Mouse (Mus musculus): ENCODE results near the gene Prpf4b.
"Not testable (repeated sequence)": the region's sequence is repeated elsewhere in the genome, so short reads cannot be mapped to it uniquely, and the experiment has no call there.

Gene Prpf4b

GRCm38 (mm10) chr13:34875166-34875710, at the start of gene Prpf4b:
TSS of gene Prpf4b (plus strand) at chr13:34875302.
- DNase-seq: peak; percentile 97 to 98

DNA sequence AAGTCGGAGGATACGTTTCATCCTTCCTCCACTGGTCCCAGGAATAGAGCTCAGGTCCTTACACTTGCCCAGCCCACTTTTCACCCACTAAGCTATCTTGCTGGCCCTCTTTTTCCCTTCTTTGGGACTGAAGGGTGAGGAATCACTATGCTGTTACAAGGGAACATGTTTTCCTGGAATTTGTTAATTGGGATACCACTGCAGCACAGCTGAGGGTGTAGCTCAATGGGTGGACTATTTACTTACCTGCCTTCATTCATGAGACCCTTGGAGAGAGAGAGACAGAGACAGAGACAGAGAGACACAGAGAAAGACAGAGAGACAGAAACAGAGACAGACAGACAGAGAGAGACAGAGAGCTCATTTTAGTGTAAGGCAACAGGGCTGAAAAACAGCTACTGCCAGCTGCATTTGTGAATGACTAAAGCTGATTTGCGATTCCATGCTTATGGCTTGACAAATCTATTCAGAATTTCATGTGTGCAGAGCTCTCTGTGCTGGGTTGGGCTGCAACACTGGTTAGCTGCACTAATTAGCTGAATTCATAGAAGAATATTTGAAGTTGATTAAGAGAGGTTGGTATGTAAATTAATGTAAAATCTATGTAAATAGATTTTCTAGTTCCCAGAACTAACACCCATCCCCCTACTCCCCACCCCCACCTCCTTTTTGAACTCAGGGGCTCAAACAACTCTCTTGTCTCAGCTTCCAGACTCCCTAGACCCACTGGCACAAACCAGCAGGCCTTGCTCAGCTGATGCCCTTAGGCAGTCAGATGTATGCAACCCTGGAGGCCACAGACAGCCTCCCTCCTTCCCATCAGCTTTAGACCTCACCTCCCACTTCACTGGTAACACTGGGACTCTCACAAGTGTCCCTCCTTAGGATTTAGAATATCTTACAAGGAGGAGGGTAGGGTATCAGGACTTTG, 48.1 kb upstream of the Prpf4b start:
- no peak for DNase-seq

GRCm38 (mm10) chr13:34827988-34828882, 46.9 kb upstream of the Prpf4b start:
- no peak for DNase-seq

GRCm38 (mm10) chr13:34842851-34843250, 32.3 kb upstream of the Prpf4b start:
- DNase-seq: no peak

GRCm38 (mm10) chr13:34850759-34851158, 24.3 kb upstream of the Prpf4b start:
- no peak for DNase-seq

DNA sequence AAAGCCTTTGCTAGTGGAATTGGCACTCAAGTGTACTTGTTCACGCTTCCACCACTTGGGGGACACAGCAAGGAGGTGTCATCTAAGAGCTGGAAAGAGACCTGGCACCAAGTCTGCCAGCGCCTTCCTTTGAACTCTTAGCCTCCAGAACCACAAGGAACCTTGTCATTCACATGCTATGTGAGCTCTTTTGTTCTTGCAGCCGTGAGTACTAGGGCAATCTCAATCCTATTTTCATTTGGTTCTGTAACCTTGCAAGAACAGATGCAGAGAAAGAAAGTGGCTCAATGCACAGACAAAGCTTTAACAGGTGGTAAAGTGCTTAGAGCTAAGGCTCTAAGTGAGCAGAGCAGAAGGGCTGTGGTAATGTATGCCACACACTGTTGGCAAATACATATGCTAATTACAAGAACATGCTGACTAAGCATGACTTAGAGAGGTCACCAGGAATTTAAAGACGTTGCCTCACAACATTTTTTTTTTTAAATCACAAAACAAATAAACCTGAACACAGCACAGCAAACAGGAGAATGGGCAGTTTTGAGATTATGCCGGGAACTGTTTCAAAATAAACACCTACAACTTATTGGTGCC, 23.8 kb upstream of the Prpf4b start:
- no peak for DNase-seq

- DNase-seq: peak; percentile 30 to 37
Observed at GRCm38 (mm10) chr13:34857526-34857925, 17.6 kb upstream of the Prpf4b start.

DNA sequence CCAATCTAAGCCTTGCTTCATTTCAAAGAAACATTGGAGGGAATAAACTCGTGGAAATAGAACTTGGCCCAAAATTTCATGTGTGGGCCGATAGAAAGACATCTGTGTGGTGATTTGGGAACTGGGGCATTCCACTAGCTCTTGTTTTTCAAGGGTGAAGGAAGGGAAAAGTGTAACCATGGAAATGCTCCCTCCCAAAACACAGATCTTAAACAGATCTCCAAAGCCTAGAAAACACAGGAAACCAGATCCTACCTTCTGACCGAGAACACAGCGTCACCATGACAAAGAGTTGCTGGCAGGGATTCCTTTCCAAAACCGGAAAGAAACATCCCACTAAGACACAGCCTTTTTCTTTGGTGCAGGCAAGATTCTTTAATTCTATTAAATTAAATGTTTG, 15.7 kb upstream of the Prpf4b start:
- no peak for DNase-seq

DNA sequence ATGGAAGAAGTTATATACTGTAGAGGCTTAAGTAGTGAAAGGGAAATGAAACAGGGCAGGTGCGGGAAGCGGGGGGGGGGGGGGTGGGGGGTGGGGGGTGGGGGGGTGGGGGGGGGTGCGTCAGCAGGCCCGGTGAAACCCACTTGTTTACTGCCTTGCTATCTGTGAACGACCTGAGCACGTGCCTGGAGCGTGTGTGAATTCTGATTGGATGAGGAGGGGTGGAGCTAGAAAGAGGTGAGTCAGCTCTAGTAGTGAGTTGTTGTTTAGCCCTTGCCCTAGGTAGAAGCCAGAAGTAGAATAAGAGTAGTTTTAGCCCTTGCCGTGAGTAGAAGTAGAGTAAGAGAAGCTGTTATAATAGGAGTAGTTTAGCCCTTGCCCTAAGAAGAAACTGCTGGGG, 13.9 kb upstream of the Prpf4b start:
- not testable (repeated sequence) for DNase-seq

DNA sequence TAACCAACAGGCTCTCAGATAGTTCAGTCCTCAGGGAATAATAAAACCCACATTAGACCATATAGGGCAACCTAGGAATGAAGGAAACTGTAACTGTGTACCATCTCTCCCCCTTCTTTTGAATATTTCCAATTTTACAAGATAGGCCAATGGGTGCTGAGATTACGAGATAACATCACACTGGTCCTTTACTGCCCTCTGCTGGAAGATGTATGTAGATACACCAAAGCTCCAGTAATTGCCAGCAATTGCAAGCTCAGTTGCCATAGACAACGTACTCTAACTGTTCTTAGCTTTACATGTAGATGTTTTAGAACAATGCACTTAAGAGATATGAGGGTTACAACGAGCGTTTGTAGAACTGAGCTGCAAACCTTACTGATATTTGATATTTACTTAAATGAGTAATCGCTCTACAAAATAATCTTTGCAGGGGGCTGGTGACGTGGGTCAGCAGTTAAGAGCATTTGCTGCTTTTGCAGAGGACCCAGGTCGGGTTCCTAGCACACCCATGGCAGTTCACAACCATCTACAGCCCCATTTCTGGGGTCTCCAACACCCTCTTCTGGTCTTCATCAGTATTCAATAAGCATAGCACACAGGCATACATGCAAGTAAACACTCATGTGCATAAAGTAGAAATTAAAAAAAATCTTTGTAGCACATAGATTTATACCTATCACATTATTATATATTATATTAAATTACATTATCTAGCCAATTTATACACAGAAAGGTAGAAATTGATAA, 10.5 kb upstream of the Prpf4b start:
- peak; percentile 66 to 89 for DNase-seq

DNA sequence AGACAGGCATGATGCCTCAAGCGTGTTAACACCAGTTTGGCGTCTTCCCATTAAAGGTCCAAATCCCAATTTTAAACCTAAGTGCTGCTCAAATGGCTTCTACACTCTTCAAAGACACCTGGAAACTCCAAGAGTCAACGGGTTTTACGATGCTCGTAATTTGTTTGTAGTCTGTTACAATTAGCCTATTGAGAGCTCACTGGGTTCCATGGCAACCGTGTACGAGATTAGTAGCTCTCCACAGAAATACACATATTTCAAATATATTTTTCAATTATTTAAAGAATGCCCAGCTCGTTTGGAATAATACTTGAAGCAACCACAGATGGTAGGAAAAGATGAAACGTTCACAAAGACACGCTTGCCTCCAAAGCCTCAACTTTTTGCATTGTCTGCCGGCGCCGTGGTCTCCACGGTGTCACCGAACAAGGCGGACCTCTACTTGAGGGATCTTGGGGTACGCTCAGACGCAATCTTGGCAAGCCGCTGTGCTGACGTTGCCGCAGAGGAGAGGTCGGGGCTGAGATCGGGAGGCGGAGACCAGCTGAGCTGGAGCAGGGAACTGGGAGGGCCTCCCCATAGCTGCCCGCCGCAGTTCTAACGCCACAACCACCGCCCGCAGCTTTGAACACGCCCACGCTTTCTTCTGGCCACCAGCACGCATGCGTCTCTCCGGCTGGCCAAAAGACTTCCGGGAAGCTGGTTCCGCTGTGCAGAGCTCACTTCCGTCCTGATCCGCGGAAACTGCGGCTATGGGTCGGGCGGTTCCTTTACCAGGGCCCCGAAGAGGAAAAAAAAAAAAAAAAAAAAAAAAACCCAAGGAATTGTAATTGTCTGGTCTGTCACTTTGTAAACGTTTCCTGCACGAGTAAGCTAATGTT, 1.1 kb upstream of the Prpf4b start:
- DNase-seq: peak; percentile 94 to 97

GRCm38 (mm10) chr13:34874736-34875135, 366 bp upstream of the Prpf4b start:
- DNase-seq: peak in 1 of 2 experiments; percentile 38

- DNase-seq: peak; percentile 76 to 79
Observed at GRCm38 (mm10) chr13:34875741-34876445, 791 bp downstream of the Prpf4b start.

GRCm38 (mm10) chr13:34876481-34876880, 1.4 kb downstream of the Prpf4b start:
- DNase-seq: no peak

DNA sequence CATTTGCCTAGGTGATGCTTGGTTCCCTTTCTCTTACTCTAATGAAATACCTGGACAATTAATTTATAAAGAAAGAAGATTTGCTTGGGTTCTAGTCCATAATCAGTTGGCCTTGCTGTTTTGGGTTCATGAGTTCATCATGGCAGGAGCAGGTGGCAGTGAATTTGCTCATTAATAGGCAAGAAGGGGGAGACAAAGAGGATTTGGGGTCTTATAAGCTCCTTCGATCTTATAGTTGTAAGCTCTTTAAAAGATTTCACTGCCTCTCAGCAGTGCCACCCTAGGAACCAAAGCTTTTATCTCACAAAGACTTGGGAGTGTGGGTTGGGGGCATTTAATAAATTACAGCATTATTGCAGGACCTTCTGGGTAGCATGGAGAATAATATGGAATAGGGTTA, 17.8 kb downstream of the Prpf4b start:
- no peak for DNase-seq

DNA sequence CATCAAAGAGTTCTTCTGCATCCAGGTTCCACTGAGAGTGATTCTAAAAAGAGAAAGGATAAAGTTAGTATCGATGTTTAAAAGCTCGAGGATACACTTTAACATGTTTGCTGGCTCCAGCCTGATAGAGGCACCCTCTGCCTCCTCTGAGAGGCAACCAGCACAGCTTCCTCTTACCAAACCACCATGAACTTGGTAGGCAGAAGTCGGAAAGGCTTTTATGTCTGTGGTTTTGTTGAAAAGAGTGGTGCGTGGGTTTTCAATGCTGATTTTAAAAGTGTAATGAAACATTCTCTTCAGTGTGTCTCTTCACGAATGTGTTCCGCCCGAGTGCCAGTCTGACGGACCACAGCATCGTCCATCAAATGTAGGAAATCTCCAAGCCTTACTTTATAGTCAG, 39.5 kb downstream of the Prpf4b start:
- DNase-seq: no peak

DNA sequence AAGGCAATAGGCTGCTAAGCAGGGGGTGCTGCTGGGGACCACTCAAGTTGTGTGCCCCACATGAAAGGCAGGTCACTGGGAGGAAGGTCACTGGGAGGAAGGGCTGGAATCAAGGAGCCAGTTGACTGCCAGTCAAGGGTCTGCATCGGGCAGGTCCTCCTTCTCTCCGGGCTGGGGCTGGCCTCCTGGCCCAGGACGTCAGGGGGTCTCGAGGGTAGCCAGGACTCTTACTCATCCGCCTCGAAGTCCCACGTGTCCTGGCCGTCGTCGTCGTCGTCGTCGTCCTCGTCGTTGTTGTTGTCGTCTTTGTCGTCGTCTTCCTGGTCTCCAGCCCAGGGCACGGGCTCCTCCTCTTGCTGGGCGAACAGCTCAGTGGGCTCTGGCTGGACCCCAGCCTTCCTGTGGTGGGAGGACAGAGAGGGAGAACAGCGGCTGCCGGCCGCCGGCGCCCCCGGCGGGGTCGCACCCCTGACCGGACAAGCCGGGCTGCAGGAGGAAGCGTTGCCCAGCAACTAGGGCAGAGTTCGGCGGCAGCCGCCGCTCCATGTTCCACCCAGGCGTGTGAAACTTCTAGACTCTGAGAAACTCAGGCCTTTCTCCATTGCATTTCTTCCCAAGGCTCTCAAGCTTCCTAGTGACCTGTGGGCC, 41.5 kb downstream of the Prpf4b start:
- peak; percentile 44 to 48 for DNase-seq

DNA sequence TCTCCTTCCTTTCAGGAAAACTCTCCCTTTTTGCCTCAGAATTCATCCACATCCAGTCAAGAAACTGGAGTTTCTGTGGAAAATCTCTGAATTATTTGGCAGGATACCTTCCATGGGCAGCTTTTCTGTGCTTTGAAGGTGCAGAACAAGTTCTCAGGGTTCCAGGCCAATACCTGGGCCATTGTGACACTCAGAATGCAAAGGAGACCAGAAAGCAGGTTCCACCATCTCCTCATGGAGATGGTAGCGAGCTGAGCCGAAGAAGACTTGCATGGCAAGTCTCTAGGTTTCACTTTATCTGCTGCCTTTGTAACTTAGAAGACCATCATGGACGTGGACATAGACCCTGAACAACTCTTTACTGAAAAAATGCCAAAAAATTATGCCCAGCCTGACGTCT, 49.1 kb downstream of the Prpf4b start, which contains the start of the genes Fam217a and 4933417A18Rik:
Fam217a (minus strand) TSS at position 101 of the 400 bp plus-strand sequence.
4933417A18Rik (plus strand) TSS at position 200 of the 400 bp plus-strand sequence.
- DNase-seq: no peak

- peak; percentile 11 to 15 for DNase-seq
Observed at GRCm38 (mm10) chr13:34934931-34935644, 60.0 kb downstream of the Prpf4b start.
